Mouse (Mus musculus) brain, embryonic 14.5 days (tissue): Measurements from ENCODE around the gene Fiz1.

Experiments used
- CTCF ChIP-seq: fragments of 200-500 bp; IDR thresholded peaks from 2 replicates; pipeline ENCODE4 v1.5.1; 2012; ENCODE audit warnings: inconsistent platforms, mild to moderate bottlenecking, moderate library complexity, borderline replicate concordance; ENCODE audit not compliant: insufficient read depth, insufficient read length; ENCODE audit errors: extremely low read depth
- POLR2A ChIP-seq: fragments of 200-500 bp; IDR thresholded peaks from 2 replicates; pipeline ENCODE4 v1.6.1; 2012; ENCODE audit warnings: mild to moderate bottlenecking, inconsistent platforms, borderline replicate concordance; ENCODE audit not compliant: poor library complexity, insufficient read depth, insufficient read length, severe bottlenecking; ENCODE audit errors: extremely low read depth

DNA sequence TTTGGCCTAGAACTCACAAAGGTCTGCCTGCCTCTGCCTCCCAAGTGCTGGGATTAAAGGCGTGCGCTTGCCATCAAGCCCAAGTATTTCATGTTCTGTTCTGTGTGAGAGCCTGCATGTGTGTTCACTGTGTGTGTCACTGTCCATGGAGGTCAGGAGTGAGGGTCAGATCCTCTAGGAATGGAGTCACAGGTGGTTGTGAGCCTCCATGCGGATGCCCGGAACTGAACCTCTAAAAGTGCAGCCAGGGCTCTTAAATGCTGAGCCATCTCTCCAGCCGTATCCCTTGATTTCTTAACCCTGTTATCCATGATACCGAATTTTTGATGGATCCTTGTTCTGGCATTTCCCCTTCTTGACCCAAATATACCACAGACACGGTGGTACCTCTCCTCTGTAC, 22.5 kb upstream of the Fiz1 start:
- TF ChIP-seq POLR2A: no peak
- no peak for TF ChIP-seq CTCF
